Mouse (Mus musculus) lung, embryonic 14.5 days (tissue): ENCODE measurements around the gene Eif2s2. TPM values are rescaled to one million over a fixed set of nuclear protein-coding genes. Genes with fewer than 3 reads are reported as not detected.
A peak's percentile ranks its signal among the peaks of the same experiment; 100 is the strongest.

Experiments
- ATAC-seq: fragments of 200-750 bp; cut with Nextera tagmentation; 2 replicates; pipeline ENCODE4 v1.8.0; 2017; ENCODE audit warnings: mild to moderate bottlenecking, moderate TSS enrichment, moderate library complexity; ENCODE audit not compliant: insufficient read depth
- DNase-seq: peaks from one replicate; pipeline ENCODE4 v3.0.0-alpha.2; 2015
- H3K27ac ChIP-seq: fragments of 300-500 bp; sonication (generic); 2 replicates; pipeline ENCODE4 v1.5.1; 2014; ENCODE audit warnings: low read depth, mild to moderate bottlenecking, moderate library complexity
- H3K27me3 ChIP-seq: fragments of 300-500 bp; sonication (generic); 2 replicates; pipeline ENCODE4 v1.6.1; 2014; ENCODE audit warnings: low read length, control low read depth; ENCODE audit not compliant: insufficient read depth
- H3K36me3 ChIP-seq: fragments of 300-500 bp; sonication (generic); 2 replicates; pipeline ENCODE4 v1.6.1; 2014; ENCODE audit warnings: control low read depth; ENCODE audit not compliant: insufficient read depth
- H3K4me1 ChIP-seq: fragments of 300-500 bp; sonication (generic); 2 replicates; pipeline ENCODE4 v1.6.1; 2014; ENCODE audit warnings: antibody characterized with exemption, control low read depth; ENCODE audit not compliant: insufficient read depth
- H3K4me2 ChIP-seq: fragments of 300-500 bp; sonication (generic); 2 replicates; pipeline ENCODE4 v1.6.1; 2014; ENCODE audit warnings: mild to moderate bottlenecking
- H3K4me3 ChIP-seq: fragments of 300-500 bp; sonication (generic); 2 replicates; pipeline ENCODE4 v1.5.1; 2014; ENCODE audit warnings: low read depth, low read length
- H3K9ac ChIP-seq: fragments of 300-500 bp; sonication (generic); 2 replicates; pipeline ENCODE4 v1.6.1; 2014
- H3K9me3 ChIP-seq: fragments of 300-500 bp; sonication (generic); 2 replicates; pipeline ENCODE4 v1.6.1; 2016; ENCODE audit warnings: low read depth, low read length, control low read depth
- CTCF ChIP-seq: IDR thresholded peaks from 2 replicates; pipeline ENCODE4 v1.5.1; 2016; ENCODE audit warnings: antibody characterized with exemption, low read depth
- WGBS: fragments of 180-500 bp; shearing (Covaris S2); extraction: QIAGEN DNeasy Blood & Tissue Kit; methylation state at CpG from one replicate; pipeline ENCODE4 v1.1.7; 2014; 5-methylcytosine and 5-hydroxymethylcytosine counted together
- polyA plus RNA-seq: library from polyadenylated mRNA; unstranded; fragments of >200 nt; fragmentation: Nextera tagmentation; extraction: Ambion mirVana; gene quantifications from 2 replicates; pipeline ENCODE4 v1.2.1, GENCODE M21; 2014

Eif2s2 gene
- polyA plus RNA-seq = 99.7 and 110 TPM in 2 replicates

DNA sequence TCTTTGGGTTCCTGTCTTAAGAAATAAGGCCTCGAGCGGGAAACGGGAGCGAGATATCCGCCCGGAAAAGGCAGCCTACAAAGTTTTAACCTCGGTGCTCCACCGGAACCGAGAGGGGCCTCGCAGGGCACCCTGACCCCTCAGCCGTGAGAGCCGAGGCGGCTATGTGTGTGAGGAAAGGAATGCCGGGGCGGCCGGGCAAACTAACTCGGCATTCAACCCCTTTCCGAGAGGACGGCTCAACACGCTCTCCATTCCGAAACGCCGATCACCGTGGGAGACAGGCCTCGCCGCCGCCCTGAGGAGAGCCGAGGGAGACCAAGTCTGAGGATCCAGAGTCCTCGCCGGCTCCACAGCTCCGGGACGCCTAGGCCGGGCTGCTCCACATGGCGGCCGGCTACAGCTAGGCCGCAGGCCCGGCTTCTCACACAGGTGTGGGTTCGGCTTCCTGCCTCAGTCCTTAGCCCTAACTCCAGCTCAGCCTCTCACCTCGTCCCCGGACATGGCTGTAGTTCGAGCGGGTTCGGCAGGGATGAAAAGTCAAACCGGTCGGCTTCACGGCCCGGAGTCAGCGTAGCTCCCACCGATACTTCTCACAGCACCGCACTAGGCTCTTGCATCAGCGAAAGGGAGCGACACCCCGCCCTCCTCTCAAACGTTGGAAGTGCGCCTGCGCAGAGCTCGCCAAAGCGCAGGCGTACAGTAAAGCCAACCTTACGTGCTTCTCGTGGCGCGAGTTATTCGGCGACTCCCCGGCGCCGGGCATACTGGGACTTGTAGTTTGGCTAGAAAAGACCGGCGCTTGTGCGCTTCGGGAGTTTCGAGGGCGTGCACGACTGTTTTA lies at the start of gene Eif2s2:
Gene Eif2s2, minus strand, starts transcription at position 735 of the 844 bp plus-strand sequence.
- peak; percentile 99 for ATAC-seq
- Histone ChIP-seq H3K4me2 (peak within 1 kb of the TSS; percentile 86), H3K36me3 (peaks cover 10% of the 10 kb centered on the region), H3K9me3 (no peaks in the 10 kb centered on the region), H3K27ac (peak within 1 kb of the TSS; percentile 85), H3K4me3 (peak within 1 kb of the TSS; percentile 93), H3K27me3 (no peaks in the 10 kb centered on the region), H3K4me1 (no peaks in the 10 kb centered on the region; the same call in 1 of the 2 replicates), H3K9ac (peak within 1 kb of the TSS; percentile 92)
- no peak for TF ChIP-seq CTCF
- under 1% methylated on average over 75 of the region's 75 CpGs for WGBS
- DNase-seq = peak; percentile 99

DNA sequence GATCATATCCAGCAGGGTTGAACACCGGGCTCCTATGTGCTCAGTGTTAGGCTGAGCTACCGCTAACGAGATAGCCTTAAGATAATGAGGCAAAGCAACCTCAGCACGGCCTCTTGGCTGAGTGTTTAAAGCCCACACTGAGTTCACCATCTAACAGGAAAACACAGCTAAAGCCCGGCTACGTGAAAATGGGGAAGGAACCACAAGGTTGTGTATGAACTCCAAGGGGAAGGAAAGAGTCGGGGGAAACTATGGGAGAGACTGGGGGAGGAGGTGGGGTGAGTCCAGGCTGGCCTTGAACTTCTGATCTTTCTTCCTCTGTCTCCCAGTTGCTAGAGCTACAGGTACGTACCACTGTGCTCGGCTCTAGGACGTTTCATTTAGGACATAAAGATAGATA lies 49.2 kb upstream of the Eif2s2 start:
- WGBS = 65% methylated on average over 10 of the region's 10 CpGs
- no peak overlapping the region for H3K9ac ChIP-seq
- no peak for TF ChIP-seq CTCF

DNA sequence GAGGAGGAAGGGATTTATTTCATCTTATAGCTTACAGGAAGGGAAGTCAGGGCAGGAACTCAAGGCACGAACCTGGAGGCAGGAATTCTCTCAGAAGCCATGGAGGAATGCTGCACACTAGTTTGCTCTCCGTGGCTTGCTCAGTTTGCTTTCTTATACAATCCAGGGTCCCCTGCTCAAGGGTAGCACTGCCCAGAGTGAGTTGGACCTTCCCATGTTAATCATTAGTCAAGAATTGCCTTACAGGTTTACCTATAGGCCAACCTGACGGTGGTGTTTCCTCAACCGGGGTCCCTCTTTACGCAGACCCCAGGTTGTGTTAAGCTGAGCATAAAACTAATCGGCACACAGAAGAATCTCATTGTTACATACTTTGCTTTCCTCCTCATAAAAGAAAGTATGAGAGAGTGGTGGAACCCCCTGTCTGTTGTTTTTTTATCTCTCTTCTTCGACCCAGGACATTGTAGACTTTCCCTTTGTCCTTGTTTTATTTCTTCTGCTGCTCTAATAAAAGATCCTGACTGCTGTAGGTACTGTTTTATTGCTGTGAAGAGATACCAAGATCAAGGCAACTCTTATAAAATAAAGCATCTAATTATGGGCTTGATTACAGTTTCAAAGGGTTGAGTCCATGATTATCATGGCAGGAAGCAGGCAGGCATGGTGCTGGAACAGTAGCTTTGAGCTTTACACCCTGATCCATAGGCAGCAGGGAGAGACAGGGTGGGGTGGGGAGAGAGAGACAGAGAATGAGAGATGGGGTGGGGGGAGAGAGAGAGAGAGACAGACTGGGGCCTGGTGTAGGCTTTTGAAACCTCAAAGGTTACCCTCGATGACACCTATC lies 45.0 kb upstream of the Eif2s2 start:
- Histone ChIP-seq H3K27ac (no peak overlapping the region), H3K4me3 (no peak overlapping the region), H3K27me3 (no peaks in the 10 kb centered on the region), H3K36me3 (no peaks in the 10 kb centered on the region), H3K4me2 (no peak overlapping the region), H3K4me1 (no peaks in the 10 kb centered on the region), H3K9me3 (no peaks in the 10 kb centered on the region), H3K9ac (no peak overlapping the region)
- TF ChIP-seq CTCF = no peak
- DNase-seq (no peak), ATAC-seq (no peak)
- WGBS = 80% methylated on average over 8 of the region's 8 CpGs

More for the DNA sequence above, 49.2 kb upstream of the Eif2s2 start:
- Histone ChIP-seq H3K4me3 (no peak overlapping the region), H3K36me3 (no peaks in the 10 kb centered on the region), H3K9me3 (no peaks in the 10 kb centered on the region), H3K4me2 (no peak overlapping the region), H3K27me3 (no peaks in the 10 kb centered on the region), H3K4me1 (no peaks in the 10 kb centered on the region), H3K27ac (no peak overlapping the region)
- no peak for ATAC-seq
- no peak for DNase-seq

DNA sequence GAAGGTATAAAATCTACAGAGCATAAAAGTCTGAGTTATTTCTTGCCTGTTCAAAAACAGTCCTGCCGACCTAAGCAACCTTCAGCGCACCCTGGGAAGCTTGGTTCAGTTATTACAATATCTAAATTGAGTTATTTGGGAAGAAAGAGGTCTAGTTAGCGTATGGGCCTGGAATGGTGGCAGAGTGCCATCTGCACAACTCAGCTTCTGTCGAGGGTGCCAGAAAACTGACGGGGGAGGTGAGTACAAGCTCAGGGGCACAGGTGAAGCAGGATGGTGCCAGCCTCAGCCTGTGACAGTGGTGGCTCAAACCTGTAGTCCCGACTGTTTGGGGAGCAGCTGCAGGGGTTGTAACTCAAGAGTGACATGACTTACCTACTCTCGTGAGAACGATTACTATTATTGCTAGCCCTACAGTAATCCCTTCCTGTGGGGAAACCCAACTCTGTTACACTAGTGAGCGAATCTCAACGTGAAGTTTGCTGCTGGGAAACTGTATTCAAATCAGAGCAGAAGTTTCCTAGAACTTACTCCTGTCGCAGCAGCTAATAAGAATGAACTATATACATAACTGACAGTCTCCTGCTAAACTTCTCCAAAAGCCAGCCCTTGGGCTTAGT lies 43.9 kb upstream of the Eif2s2 start:
- Histone ChIP-seq H3K4me2 (no peak overlapping the region), H3K36me3 (no peaks in the 10 kb centered on the region), H3K27ac (no peak overlapping the region), H3K27me3 (no peaks in the 10 kb centered on the region), H3K4me3 (no peak overlapping the region), H3K4me1 (no peaks in the 10 kb centered on the region), H3K9ac (no peak overlapping the region), H3K9me3 (no peaks in the 10 kb centered on the region)
- 70% methylated on average over 11 of the region's 11 CpGs for WGBS
- DNase-seq = no peak
- TF ChIP-seq CTCF = no peak
- no peak for ATAC-seq

DNA sequence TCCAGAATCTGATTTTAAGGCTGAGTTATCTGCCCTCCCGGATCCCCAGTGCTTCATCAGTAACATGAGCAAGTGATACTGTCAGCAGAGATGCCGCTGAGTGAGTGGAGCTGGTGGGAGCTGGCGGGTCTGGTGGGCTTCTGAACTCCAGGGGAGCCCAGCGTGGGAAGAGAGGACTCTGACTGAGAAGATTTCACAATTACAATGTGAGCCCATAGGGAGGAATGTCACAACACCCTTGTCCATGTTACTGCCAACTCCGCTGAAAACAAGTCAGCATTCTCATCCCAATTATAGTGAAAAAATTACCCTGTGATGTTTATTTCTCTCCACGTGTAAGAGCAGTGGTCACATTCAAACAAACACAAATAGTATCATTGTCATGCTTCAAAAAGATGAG lies 43.4 kb upstream of the Eif2s2 start:
- Histone ChIP-seq H3K4me3 (no peak overlapping the region), H3K36me3 (no peaks in the 10 kb centered on the region), H3K27me3 (no peaks in the 10 kb centered on the region), H3K4me1 (no peaks in the 10 kb centered on the region), H3K9ac (no peak overlapping the region), H3K4me2 (no peak overlapping the region), H3K27ac (no peak overlapping the region), H3K9me3 (no peaks in the 10 kb centered on the region)
- no peak for DNase-seq
- 58% methylated on average over 6 of the region's 6 CpGs for WGBS
- no peak for ATAC-seq
- no peak for TF ChIP-seq CTCF

DNA sequence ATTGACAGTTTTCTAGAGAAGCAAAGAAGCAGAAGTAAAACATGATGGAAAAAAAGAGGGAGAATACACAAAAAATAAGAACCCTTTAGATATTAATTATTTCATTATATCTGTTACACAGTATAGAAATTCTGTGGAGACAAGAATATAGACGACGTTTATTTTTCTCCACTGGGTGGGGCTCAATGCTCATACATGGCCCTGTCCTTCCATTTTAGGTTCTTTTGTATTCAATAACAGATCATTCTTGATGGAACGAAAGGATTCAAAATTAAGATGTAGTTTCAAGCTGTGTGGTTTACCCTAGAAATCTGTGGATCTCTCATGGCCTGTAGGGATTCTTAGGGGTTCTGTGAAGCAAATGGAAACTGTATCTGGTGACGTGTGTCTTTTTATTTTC lies 41.1 kb upstream of the Eif2s2 start:
- Histone ChIP-seq H3K4me2 (no peak overlapping the region), H3K27me3 (no peaks in the 10 kb centered on the region), H3K4me1 (no peaks in the 10 kb centered on the region), H3K27ac (no peak overlapping the region), H3K9ac (no peak overlapping the region), H3K9me3 (no peaks in the 10 kb centered on the region), H3K4me3 (no peak overlapping the region), H3K36me3 (no peaks in the 10 kb centered on the region)
- TF ChIP-seq CTCF = peak; percentile 43; the same call in 1 of the 2 replicates
- DNase-seq (peak; percentile 78), ATAC-seq (no peak)
- 50% methylated on average over 4 of the region's 4 CpGs for WGBS
